Mouse (Mus musculus) inflammation-experienced regulatory T-cells, adult 6 months (primary cell): ENCODE results near the gene Gldc. TPM values are rescaled to one million over a fixed set of nuclear protein-coding genes. Genes with fewer than 3 reads are reported as not detected.

Source experiments
- ATAC-seq: one replicate; pipeline ENCODE4 v1.8.0; 2017
- polyA plus RNA-seq, 3 experiments: library from polyadenylated mRNA; unstranded; fragments of 100-300 nt; shearing (Covaris generic); gene quantifications; one replicate each; pipeline ENCODE4 v1.2.1; 2017

Gene Gldc
- polyA plus RNA-seq, 3 experiments from 2014 or later = 0.39 to 0.44 TPM; not detected in 1

- no peak for ATAC-seq
Observed at GRCm38 (mm10) chr19:30105045-30105842, 70.0 kb downstream of the Gldc start.

GRCm38 (mm10) chr19:30102620-30103019 is 72.6 kb downstream of the Gldc start:
- ATAC-seq = no peak

DNA sequence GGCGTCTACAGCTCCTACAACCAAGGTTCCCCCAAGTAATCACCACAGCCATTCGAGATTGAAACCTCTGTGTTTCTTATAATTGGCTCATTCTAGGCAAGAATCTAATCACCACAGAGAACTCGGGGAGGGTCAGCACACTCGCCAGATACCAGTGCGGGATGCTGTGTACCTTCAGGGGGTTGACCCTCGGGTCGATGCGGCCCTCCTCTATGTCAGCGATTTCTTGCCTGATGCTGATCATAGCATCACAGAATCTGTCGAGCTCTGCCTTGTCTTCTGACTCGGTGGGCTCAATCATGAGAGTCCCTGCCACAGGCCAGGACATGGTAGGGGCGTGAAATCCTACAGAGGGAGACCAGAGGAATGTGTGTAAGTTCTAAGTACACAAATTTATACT is 74.7 kb downstream of the Gldc start:
- no peak for ATAC-seq

DNA sequence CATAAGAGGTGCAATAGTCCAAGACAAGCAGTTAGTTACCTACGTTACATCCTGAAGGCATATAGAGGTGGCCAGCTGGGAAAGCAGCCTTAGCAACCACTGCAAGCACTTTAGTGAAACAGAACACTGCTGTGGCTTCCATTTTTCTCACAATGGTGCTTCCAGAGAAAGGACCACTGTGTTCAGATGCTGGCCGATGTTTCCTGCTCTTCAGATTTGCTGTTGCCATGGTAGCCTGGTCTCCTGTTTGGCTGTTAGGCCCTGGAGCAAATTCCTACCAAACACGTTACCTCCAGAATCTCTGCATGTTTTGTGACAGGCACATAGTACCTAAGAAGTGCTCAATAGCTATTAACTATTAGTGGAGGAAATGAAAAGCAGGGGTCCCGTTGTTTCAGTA is 78.2 kb downstream of the Gldc start:
- ATAC-seq = no peak

DNA sequence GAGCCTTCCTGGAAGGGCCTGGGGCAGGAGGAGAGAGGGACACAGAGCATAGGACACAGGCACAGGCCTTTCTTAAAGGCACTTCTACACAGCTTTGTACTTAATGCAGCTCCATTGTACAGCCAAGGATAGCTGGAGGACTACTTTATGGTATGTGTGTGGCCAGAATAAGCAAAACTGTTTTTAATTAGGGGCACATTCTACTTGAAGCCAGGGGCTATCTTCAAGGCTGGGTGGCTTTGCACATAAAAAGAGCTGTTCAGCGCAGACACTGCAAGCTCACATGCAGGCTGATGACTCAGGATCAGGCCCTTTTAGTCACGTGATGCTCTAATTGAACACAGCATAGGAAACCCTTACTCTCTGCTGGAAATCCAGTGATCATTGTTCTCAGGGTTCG is 79.0 kb downstream of the Gldc start:
- no peak for ATAC-seq

- ATAC-seq = no peak
Observed at GRCm38 (mm10) chr19:30091644-30092295, 83.5 kb downstream of the Gldc start.

GRCm38 (mm10) chr19:30090163-30090562 is 85.1 kb downstream of the Gldc start:
- no peak for ATAC-seq

GRCm38 (mm10) chr19:30065797-30066196 is 109.4 kb downstream of the Gldc start:
- ATAC-seq = peak; percentile 32

DNA sequence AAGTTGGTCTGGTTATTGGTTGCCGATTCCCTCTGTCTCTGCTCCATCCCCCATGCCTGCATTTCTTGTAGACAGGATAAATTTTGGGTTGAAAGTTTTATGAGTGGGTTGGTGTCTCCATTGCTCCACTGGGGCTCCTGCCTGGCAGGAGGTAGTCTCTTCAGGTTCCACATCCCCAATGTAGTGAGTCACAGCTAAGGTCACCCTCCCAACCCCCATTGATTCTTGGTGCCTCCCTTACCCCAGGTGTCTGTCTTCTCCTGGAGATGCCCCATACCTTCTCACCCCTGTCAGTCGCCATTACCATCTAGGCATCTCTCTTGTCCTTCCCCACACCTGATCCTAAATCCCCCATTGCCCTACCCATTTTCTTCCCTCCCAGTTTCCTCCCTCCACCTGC is 121.0 kb downstream of the Gldc start:
- ATAC-seq = no peak

- no peak for ATAC-seq
Observed at GRCm38 (mm10) chr19:30051479-30051878, 123.8 kb downstream of the Gldc start.

DNA sequence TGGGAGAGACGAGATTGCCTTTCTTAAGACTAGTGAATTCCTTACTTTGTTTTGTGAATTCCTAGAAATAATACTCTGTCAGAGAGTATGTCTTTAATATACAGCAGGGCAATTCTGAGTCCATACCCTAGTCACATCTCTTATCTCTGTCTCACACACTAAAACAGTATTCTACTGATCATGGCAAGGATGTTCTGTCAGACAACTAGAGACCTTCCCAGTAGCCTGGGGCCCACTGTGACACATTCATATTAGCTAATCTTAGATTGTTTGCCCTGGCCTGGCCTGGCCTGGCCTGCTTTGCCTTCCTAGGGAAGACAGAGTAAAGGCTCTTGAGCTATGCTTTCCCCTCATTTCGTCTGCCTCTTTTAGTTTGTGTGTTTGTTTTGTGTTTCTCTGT is 124.6 kb downstream of the Gldc start:
- ATAC-seq = no peak

Other genes with a start within 250 kb of the Gldc start
- not detected for gene Trpd52l3, start 171.6 kb downstream of the Gldc start, polyA plus RNA-seq
- gene Uhrf2, start 144.9 kb downstream of the Gldc start, polyA plus RNA-seq = 10 to 100 TPM; 34.5 to 56.0 (median 40.4) TPM
- not detected for gene Mbl2, start 57.5 kb upstream of the Gldc start, polyA plus RNA-seq